Mouse (Mus musculus) heart, embryonic 15.5 days (tissue): ENCODE results near the gene Edem3. TPM values are rescaled to one million over a fixed set of nuclear protein-coding genes. Genes with fewer than 3 reads are reported as not detected.
"Not testable (repeated sequence)": the region's sequence is repeated elsewhere in the genome, so short reads cannot be mapped to it uniquely, and the experiment has no call there.

Experiments used
- ATAC-seq: fragments of 200-750 bp; cut with Nextera tagmentation; replicated peaks from 2 replicates; pipeline ENCODE4 v1.8.0; 2017; ENCODE audit warnings: low read depth, moderate TSS enrichment; ENCODE audit not compliant: insufficient number of reproducible peaks, insufficient read depth, low FRiP score
- H3K27ac ChIP-seq: fragments of 300-500 bp; sonication (generic); 2 replicates; pipeline ENCODE4 v1.5.1; 2015; ENCODE audit warnings: mild to moderate bottlenecking, inconsistent platforms
- H3K27me3 ChIP-seq: fragments of 300-500 bp; sonication (generic); 2 replicates; pipeline ENCODE4 v1.6.1; 2015; ENCODE audit warnings: inconsistent platforms
- H3K36me3 ChIP-seq: fragments of 300-500 bp; sonication (generic); 2 replicates; pipeline ENCODE4 v1.6.1; 2015; ENCODE audit warnings: mild to moderate bottlenecking, inconsistent platforms
- H3K4me1 ChIP-seq: fragments of 300-500 bp; sonication (generic); replicated peaks from 2 replicates; pipeline ENCODE4 v1.6.1; 2015; ENCODE audit warnings: inconsistent platforms
- H3K4me2 ChIP-seq: fragments of 300-500 bp; sonication (generic); 2 replicates; pipeline ENCODE4 v1.6.1; 2015; ENCODE audit warnings: inconsistent platforms, mild to moderate bottlenecking, moderate library complexity
- H3K4me3 ChIP-seq: fragments of 300-500 bp; sonication (generic); 2 replicates; pipeline ENCODE4 v1.5.1; 2015; ENCODE audit warnings: mild to moderate bottlenecking, inconsistent platforms
- H3K9ac ChIP-seq: fragments of 300-500 bp; sonication (generic); 2 replicates; pipeline ENCODE4 v1.6.1; 2015; ENCODE audit warnings: mild to moderate bottlenecking, inconsistent platforms
- H3K9me3 ChIP-seq: fragments of 300-500 bp; sonication (generic); replicated peaks from 2 replicates; pipeline ENCODE4 v1.6.1; 2016; ENCODE audit warnings: inconsistent platforms
- WGBS: fragments of 180-500 bp; shearing (Covaris S2); methylation state at CpG from one replicate; pipeline ENCODE4 v1.1.7; 2015; ENCODE audit warnings: mixed read lengths; 5-methylcytosine and 5-hydroxymethylcytosine counted together
- polyA plus RNA-seq: library from polyadenylated mRNA; unstranded; fragments of >200 nt; fragmentation: Nextera tagmentation; extraction: Ambion mirVana; gene quantifications from 2 replicates; pipeline ENCODE4 v1.2.1, GENCODE M21; 2015

Gene Edem3
- polyA plus RNA-seq, 1 experiment from 2014 or later: 10.6 TPM

- WGBS: 83% methylated on average over 2 of the region's 2 CpGs
- Histone ChIP-seq H3K9me3 (no peaks in the 10 kb centered on the region), H3K4me1 (no peaks in the 10 kb centered on the region), H3K36me3 (peaks cover 33% of the 10 kb centered on the region), H3K4me2 (no peak overlapping the region), H3K27me3 (no peaks in the 10 kb centered on the region), H3K4me3 (no peak overlapping the region), H3K27ac (no peak overlapping the region), H3K9ac (no peak overlapping the region)
- ATAC-seq: no peak
Observed at GRCm38 (mm10) chr1:151777616-151778015, 22.4 kb downstream of the Edem3 start.

DNA sequence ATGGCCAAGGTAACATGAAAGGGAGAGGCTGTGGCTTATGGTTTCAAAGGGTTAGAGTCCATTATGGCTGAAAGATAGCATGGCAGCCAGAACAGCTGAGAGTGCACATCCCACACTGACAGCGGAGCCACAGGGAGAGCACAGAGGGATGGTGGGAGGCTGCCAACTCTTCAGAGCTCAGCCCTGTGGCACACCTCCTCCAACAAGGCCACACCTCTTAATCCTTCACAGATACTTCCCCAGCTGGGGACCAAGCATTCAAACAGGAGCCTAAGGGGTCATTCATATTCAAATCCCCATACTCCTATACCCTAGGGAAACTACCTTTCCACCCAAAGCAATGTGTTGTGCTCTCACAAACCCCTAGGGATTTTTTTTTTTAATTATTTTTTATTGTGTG, 23.4 kb downstream of the Edem3 start:
- ATAC-seq: no peak

DNA sequence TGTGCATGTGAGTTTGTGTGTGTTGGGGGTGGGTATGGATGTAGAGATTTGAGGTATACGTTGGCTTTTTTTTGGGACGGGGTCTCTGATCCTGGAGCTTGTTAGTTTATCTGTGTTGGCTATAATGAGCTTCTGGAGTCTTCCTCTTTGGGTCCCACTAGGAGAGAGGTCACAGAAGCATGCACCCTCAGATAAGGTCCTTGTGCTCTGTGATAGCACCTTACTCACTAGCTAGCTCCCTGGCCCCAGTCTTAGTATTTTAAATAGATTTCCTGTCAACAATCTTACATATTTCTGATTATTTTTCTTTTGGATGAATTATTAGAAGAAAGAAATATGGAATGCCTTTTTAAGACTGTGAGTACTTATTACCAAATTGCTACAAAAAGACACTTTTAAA, 24.1 kb downstream of the Edem3 start:
- no peak overlapping the region for H3K27ac ChIP-seq
- peaks cover 32% of the 10 kb centered on the region for H3K36me3 ChIP-seq
- no peak overlapping the region for H3K9ac ChIP-seq
- no peaks in the 10 kb centered on the region for H3K27me3 ChIP-seq
- no peak for ATAC-seq
- no peaks in the 10 kb centered on the region for H3K4me1 ChIP-seq
- H3K4me2 ChIP-seq: no peak overlapping the region
- WGBS: 59% methylated on average over 2 of the region's 2 CpGs
- no peak overlapping the region for H3K4me3 ChIP-seq
- H3K9me3 ChIP-seq: no peaks in the 10 kb centered on the region

More for the DNA sequence above, 23.4 kb downstream of the Edem3 start:
- Histone ChIP-seq H3K4me3 (no peak overlapping the region), H3K36me3 (peaks cover 31% of the 10 kb centered on the region), H3K4me2 (no peak overlapping the region), H3K4me1 (no peaks in the 10 kb centered on the region), H3K9ac (no peak overlapping the region), H3K27me3 (no peaks in the 10 kb centered on the region), H3K9me3 (no peaks in the 10 kb centered on the region), H3K27ac (no peak overlapping the region)
- WGBS: 68% methylated on average over 1 of the region's 1 CpGs

- no peak for ATAC-seq
- 79% methylated on average over 7 of the region's 7 CpGs for WGBS
- no peak overlapping the region for H3K9ac ChIP-seq
- H3K4me1 ChIP-seq: no peaks in the 10 kb centered on the region
- no peak overlapping the region for H3K4me3 ChIP-seq
- H3K9me3 ChIP-seq: no peaks in the 10 kb centered on the region
- H3K36me3 ChIP-seq: peaks cover 43% of the 10 kb centered on the region
- no peaks in the 10 kb centered on the region for H3K27me3 ChIP-seq
- no peak overlapping the region for H3K4me2 ChIP-seq
- no peak overlapping the region for H3K27ac ChIP-seq
Observed at GRCm38 (mm10) chr1:151781447-151781846, 26.3 kb downstream of the Edem3 start.

- Histone ChIP-seq H3K27me3 (no peaks in the 10 kb centered on the region), H3K9ac (no peak overlapping the region), H3K4me1 (no peaks in the 10 kb centered on the region), H3K4me2 (no peak overlapping the region), H3K9me3 (no peaks in the 10 kb centered on the region), H3K4me3 (no peak overlapping the region), H3K27ac (no peak overlapping the region), H3K36me3 (peaks cover 32% of the 10 kb centered on the region)
- 93% methylated on average over 2 of the region's 2 CpGs for WGBS
- no peak for ATAC-seq
Observed at GRCm38 (mm10) chr1:151783403-151783802, 28.2 kb downstream of the Edem3 start.

DNA sequence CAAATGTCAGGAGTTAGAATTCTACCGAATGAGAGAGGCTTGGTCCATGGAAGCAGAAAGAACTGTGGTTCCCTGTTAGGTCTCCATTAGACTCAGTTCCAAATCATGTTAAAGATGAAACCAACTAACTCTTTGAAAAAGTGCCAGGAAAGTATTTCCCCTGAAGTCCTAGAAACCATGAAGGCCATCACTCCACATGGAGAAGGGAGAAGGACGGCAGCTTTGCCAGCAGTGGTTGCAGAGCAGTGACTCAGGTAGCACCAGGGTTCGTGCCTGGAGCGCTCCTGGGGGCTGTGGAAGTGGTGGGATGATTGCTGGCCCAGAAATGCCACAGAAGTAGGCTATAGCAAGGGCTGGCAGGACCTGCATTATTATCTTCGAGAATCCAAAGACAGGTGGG, 31.2 kb downstream of the Edem3 start:
- H3K4me3 ChIP-seq: no peak overlapping the region
- H3K9ac ChIP-seq: no peak overlapping the region
- peaks cover 25% of the 10 kb centered on the region for H3K36me3 ChIP-seq
- no peaks in the 10 kb centered on the region for H3K4me1 ChIP-seq
- no peak for ATAC-seq
- no peak overlapping the region for H3K4me2 ChIP-seq
- no peak overlapping the region for H3K27ac ChIP-seq
- 96% methylated on average over 5 of the region's 5 CpGs for WGBS
- H3K9me3 ChIP-seq: no peaks in the 10 kb centered on the region
- no peaks in the 10 kb centered on the region for H3K27me3 ChIP-seq

GRCm38 (mm10) chr1:151789136-151789535, 34.0 kb downstream of the Edem3 start:
- H3K36me3 ChIP-seq: peaks cover 21% of the 10 kb centered on the region
- ATAC-seq: no peak
- H3K4me3 ChIP-seq: no peak overlapping the region
- H3K4me1 ChIP-seq: no peaks in the 10 kb centered on the region
- H3K27ac ChIP-seq: no peak overlapping the region
- no peaks in the 10 kb centered on the region for H3K27me3 ChIP-seq
- no peaks in the 10 kb centered on the region for H3K9me3 ChIP-seq
- WGBS: 86% methylated on average over 4 of the region's 4 CpGs
- no peak overlapping the region for H3K4me2 ChIP-seq
- H3K9ac ChIP-seq: no peak overlapping the region

DNA sequence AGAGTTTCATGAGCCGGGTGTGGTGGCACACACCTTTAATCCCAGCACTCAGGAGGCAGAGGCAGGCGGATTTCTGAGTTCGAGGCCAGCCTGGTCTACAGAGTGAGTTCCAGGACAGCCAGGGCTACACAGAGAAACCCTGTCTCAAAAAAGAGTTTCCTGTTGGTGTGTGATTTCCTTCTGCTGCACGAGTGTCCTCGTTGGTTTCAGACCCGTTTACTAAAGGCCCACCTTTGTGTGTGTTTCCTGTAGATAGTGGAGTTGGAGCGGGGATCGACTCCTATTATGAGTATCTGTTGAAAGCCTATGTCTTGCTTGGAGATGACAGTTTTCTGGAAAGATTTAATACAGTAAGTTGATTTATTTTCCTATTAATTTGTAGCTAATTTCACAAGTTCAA, 36.9 kb downstream of the Edem3 start:
- not testable (repeated sequence) for H3K27ac ChIP-seq, ATAC-seq, H3K4me1 ChIP-seq, H3K4me3 ChIP-seq, H3K9ac ChIP-seq, H3K9me3 ChIP-seq, H3K4me2 ChIP-seq, H3K27me3 ChIP-seq
- WGBS: 78% methylated on average over 8 of the region's 8 CpGs
- peaks cover 24% of the 10 kb centered on the region for H3K36me3 ChIP-seq

DNA sequence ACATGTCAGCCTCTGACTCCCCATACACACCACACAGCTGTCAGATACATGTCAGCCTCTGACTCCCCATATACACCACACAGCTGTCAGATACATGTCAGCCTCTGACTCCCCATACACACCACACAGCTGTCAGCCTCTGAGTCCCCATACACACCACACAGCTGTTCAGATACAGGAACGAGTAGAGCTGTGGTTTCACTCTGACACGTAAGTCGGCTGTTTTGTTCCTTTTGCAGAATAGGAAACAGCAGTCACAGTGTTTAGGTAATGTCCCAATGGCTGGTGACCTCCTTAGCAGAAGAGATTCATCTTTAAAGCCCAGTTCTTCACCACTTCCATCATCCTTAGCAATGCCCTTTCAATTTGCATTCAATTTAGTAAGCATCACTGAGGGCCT, 47.6 kb downstream of the Edem3 start:
- not testable (repeated sequence) for H3K27me3 ChIP-seq, ATAC-seq, H3K4me1 ChIP-seq, H3K27ac ChIP-seq, H3K9ac ChIP-seq, H3K4me3 ChIP-seq, H3K9me3 ChIP-seq, H3K4me2 ChIP-seq
- H3K36me3 ChIP-seq: peaks cover 36% of the 10 kb centered on the region
- 75% methylated on average over 3 of the region's 3 CpGs for WGBS

GRCm38 (mm10) chr1:151807286-151807685, 52.1 kb downstream of the Edem3 start:
- Histone ChIP-seq H3K27ac (no peak overlapping the region), H3K36me3 (peaks cover 44% of the 10 kb centered on the region), H3K4me1 (no peaks in the 10 kb centered on the region), H3K4me3 (no peak overlapping the region), H3K27me3 (no peaks in the 10 kb centered on the region), H3K4me2 (no peak overlapping the region), H3K9ac (no peak overlapping the region), H3K9me3 (no peaks in the 10 kb centered on the region)
- WGBS: 79% methylated on average over 5 of the region's 5 CpGs
- no peak for ATAC-seq

DNA sequence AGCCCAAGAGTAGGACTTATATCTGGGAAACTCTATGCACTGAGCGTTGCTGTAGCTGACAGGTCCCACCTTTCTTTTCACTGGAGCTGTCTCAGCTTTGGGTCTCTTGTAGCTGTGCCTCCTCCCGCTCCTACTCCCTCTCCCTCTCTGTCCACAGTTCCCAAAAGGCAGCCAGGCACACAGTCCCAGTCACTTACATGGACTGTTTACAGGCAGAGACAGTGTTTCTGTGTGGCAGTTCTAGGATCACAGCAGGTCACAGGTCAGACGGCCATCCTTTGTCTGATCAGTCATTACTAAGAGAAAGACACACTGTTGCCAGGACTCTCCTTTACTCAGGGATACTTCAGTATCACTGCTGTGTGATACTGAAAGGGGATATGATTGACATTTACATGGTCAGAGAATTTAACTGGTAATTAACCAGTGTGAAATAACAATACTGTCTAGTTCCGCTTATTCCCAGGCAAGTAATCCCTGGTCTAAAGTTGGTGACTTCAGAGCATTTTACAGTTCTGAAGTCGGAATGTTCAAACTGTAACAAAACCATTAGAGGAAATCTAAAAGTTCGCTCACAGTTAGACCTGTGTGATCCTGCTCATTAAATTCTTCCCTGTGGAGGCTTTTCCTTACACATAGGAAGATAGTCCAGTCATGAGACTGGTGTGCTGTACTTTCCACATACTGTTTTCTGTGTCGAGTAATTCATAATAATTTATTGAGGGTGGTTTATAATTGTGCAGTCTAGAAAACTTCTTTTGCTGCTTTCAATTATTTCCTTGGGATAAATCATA, 55.7 kb downstream of the Edem3 start:
- no peak overlapping the region for H3K4me3 ChIP-seq
- H3K4me1 ChIP-seq: no peaks in the 10 kb centered on the region
- WGBS: 82% methylated on average over 7 of the region's 7 CpGs
- no peak overlapping the region for H3K4me2 ChIP-seq
- H3K9me3 ChIP-seq: no peaks in the 10 kb centered on the region
- ATAC-seq: no peak
- H3K27ac ChIP-seq: no peak overlapping the region
- no peaks in the 10 kb centered on the region for H3K27me3 ChIP-seq
- H3K9ac ChIP-seq: no peak overlapping the region
- peaks cover 36% of the 10 kb centered on the region for H3K36me3 ChIP-seq

DNA sequence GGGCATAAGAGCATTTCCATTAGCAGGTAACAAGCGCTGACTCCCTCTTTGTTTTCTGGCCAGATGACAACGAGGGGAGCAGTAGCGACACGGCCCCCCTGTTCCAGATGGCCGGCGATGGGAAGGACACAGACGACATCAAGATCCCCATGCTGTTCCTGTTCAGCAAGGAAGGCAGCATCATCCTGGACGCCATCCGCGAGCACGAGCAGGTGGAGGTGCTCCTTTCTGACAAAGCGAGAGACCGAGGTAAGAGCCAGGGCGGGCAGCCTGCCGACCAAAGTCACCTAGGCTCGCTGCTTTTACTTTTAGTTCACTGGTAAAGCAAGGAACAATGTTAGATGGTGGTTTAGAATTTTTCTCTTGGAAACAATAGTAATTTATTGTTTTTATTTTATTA, 56.3 kb downstream of the Edem3 start:
- H3K9me3 ChIP-seq: no peaks in the 10 kb centered on the region
- H3K27ac ChIP-seq: no peak overlapping the region
- H3K27me3 ChIP-seq: no peaks in the 10 kb centered on the region
- ATAC-seq: no peak
- WGBS: 92% methylated on average over 16 of the region's 16 CpGs
- H3K4me1 ChIP-seq: no peaks in the 10 kb centered on the region
- H3K4me3 ChIP-seq: no peak overlapping the region
- H3K36me3 ChIP-seq: peaks cover 39% of the 10 kb centered on the region
- no peak overlapping the region for H3K4me2 ChIP-seq
- no peak overlapping the region for H3K9ac ChIP-seq
